Mouse (Mus musculus) WW6 (cell line): ENCODE measurements at regions not wholly inside any gene's neighbourhood (a gene's known extent, or its start where the extent isn't known, plus 50 kb on each side); places are given as distances from the start of the nearest gene placed in this dataset.

Source experiments
- DNase-seq: peaks from one replicate; pipeline ENCODE4 v3.0.0-alpha.2; 2013; ENCODE audit warnings: low read depth, low spot score

- DNase-seq = no peak
These were observed 174.4 kb downstream of the Gsdmc2 start for GRCm38 (mm10) chr15:63670561-63670960.

GRCm38 (mm10) chr15:63667536-63667935 lies 177.4 kb downstream of the Gsdmc2 start:
- no peak for DNase-seq

GRCm38 (mm10) chr15:63665517-63665916 lies 179.5 kb downstream of the Gsdmc2 start:
- no peak for DNase-seq

GRCm38 (mm10) chr15:63664877-63665276 lies 180.1 kb downstream of the Gsdmc2 start:
- no peak for DNase-seq

GRCm38 (mm10) chr15:63662183-63662582 lies 182.8 kb downstream of the Gsdmc2 start:
- DNase-seq = no peak

- no peak for DNase-seq
These were observed 186.9 kb downstream of the Gsdmc2 start for GRCm38 (mm10) chr15:63658031-63658521.

- no peak for DNase-seq
These were observed 192.6 kb downstream of the Gsdmc2 start for GRCm38 (mm10) chr15:63652216-63652961.

GRCm38 (mm10) chr15:63651120-63651519 lies 193.9 kb downstream of the Gsdmc2 start:
- no peak for DNase-seq

- no peak for DNase-seq
These were observed 196.6 kb downstream of the Gsdmc2 start for GRCm38 (mm10) chr15:63648142-63648989.

GRCm38 (mm10) chr15:63624814-63625213 lies 220.2 kb downstream of the Gsdmc2 start:
- DNase-seq = no peak

GRCm38 (mm10) chr15:63624249-63624648 lies 220.7 kb downstream of the Gsdmc2 start:
- no peak for DNase-seq

- DNase-seq = no peak
These were observed 228.3 kb downstream of the Gsdmc2 start for GRCm38 (mm10) chr15:63616506-63617208.

GRCm38 (mm10) chr15:63614191-63614590 lies 230.8 kb downstream of the Gsdmc2 start:
- no peak for DNase-seq

- DNase-seq = no peak
These were observed 231.9 kb downstream of the Gsdmc2 start for GRCm38 (mm10) chr15:63613120-63613519.

GRCm38 (mm10) chr15:63611161-63611560 lies 233.8 kb downstream of the Gsdmc2 start:
- no peak for DNase-seq

- DNase-seq = no peak
These were observed 241.8 kb downstream of the Gsdmc2 start for GRCm38 (mm10) chr15:63603100-63603714.

- DNase-seq = no peak
These were observed 243.4 kb downstream of the Gsdmc2 start for GRCm38 (mm10) chr15:63601543-63601942.

- DNase-seq = no peak
These were observed 252.1 kb downstream of the Gsdmc2 start for GRCm38 (mm10) chr15:63592758-63593463.

GRCm38 (mm10) chr15:63559293-63559692 lies 285.7 kb downstream of the Gsdmc2 start:
- no peak for DNase-seq

GRCm38 (mm10) chr15:63558691-63559090 lies 286.3 kb downstream of the Gsdmc2 start:
- DNase-seq = no peak

GRCm38 (mm10) chr15:63557816-63558215 lies 287.2 kb downstream of the Gsdmc2 start:
- DNase-seq = no peak
